Comparison of ENCODE assay signal across 10 mouse cellular contexts in the genomic region with DNA sequence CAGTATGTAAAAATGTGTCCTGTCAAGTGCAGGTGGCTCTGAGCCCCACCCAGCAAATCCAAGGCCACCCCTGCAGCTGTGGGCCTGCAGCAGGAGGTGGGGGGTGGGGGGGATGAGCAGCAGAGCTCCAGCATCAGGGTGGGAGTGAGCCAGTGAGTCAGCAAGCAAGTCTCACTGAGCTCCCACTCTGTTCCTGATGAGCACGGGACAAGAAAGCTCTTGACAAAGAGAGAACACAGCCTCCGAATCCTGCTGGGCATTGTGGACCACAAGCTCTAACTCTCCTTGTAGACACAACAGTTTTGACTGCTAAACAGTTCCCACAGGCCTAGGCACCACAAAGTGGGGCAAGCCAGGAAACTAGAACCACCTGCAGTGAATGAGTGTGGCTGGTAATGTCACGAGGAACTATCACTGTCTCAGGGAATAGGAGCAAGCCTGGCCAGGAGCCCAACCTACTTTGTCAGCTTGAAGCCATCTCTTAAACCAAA. TPM values are rescaled to one million over a fixed set of nuclear protein-coding genes. Genes with fewer than 3 reads are reported as not detected.
DNase-seq lines count a peak whose midpoint lies in the region; TF ChIP-seq lines count a peak whose summit lies in the region.
"Had no signal": no experiment of that assay in that cellular context is flagged by ENCODE, and none has a peak within 500 bp of the region (broad histone marks: within the 10 kb centered on the region; RNA-seq: fewer than 3 reads in every experiment).

No protein-coding gene starts in this region.

- peak; percentile 17 for DNase-seq in adrenal gland, postnatal 10 days
- DNase-seq in adrenal gland, postnatal 14 days = no peak
- peak in 1 of 2 experiments; percentile 26 for DNase-seq in layer of hippocampus, adult 2 months (ENCODE audit: low spot score in 2 of 2)
- DNase-seq in layer of hippocampus, postnatal 14 days (ENCODE audit: low spot score in 2 of 2) = no peak
- peak; percentile 23 to 33 for DNase-seq in heart, postnatal 10 days
- DNase-seq in telencephalon, adult 2 months (ENCODE audit: low read depth, low spot score) = peak; percentile 82
- DNase-seq in ovary, postnatal 10 days (ENCODE audit: low spot score) = no peak
- no peak for DNase-seq in kidney, postnatal 10 days
- DNase-seq: adrenal gland, postnatal 25 days; gastrocnemius, postnatal 14 days had no signal

- intact Hi-C loops in heart, postnatal 10 days (cut with DNase I) = no loop called here

- peak overlapping the region; percentile 58 for H3K27ac ChIP-seq in layer of hippocampus, adult 2 months

- no peak for TF ChIP-seq CTCF in layer of hippocampus, adult 2 months (conservative IDR thresholded peaks at IDR 0.05)

- no peak overlapping the region for H3K4me3 ChIP-seq in layer of hippocampus, adult 2 months

RNA-seq across cellular contexts. Expression of a gene that starts 45.6 kb away (rescaled TPM):
- total RNA-seq in adrenal gland, postnatal 10 days (2021) = under 1 TPM; 0.21 to 0.24 TPM
- total RNA-seq in adrenal gland, postnatal 14 days (2021) = not detected in 2 replicates
- total RNA-seq in layer of hippocampus, adult 2 months (2021) = under 1 TPM in 1 of 2 experiments, not detected in 1; 0.31 TPM
- total RNA-seq in layer of hippocampus, postnatal 14 days (2021) = under 1 TPM; 0.28 to 0.31 TPM
- total RNA-seq in heart, postnatal 10 days (2021) = under 1 TPM in 1 of 2 experiments, not detected in 1; 0.26 TPM

RNA-seq across cellular contexts. Expression of a gene that starts 46.0 kb away (rescaled TPM):
- total RNA-seq in adrenal gland, postnatal 10 days (2021) = 10 to 100 TPM; 45.8 to 52.3 TPM
- total RNA-seq in adrenal gland, postnatal 14 days (2021) = 46.6 and 49.7 TPM in 2 replicates
- 100 to 1,000 TPM; 117 to 118 TPM for total RNA-seq in layer of hippocampus, adult 2 months (2021)
- 100 to 1,000 TPM; 116 to 122 TPM for total RNA-seq in layer of hippocampus, postnatal 14 days (2021)
- total RNA-seq in heart, postnatal 10 days (2021) = 10 to 100 TPM; 65.7 to 68.2 TPM

Comparison
In these comparisons a context has a peak if more than half of its experiments do, and no peak if none do; other contexts are left out.
1. DNase-seq: peak in adrenal gland, postnatal 10 days (single experiment), heart, postnatal 10 days (2 of 2) and telencephalon, adult 2 months (single experiment); none in adrenal gland, postnatal 14 days (single experiment), layer of hippocampus, postnatal 14 days (0 of 2), ovary, postnatal 10 days (single experiment) and kidney, postnatal 10 days (single experiment).